Mouse (Mus musculus): ENCODE measurements around the gene Cd3e.

Gene Cd3e

GRCm38 (mm10) chr9:45018031-45018430, 8.6 kb upstream of the Cd3e start:
- in situ Hi-C loops (cut with MboI, MseI), result no loop called here

GRCm38 (mm10) chr9:45015841-45016240, 6.4 kb upstream of the Cd3e start:
- in situ Hi-C loops (cut with MboI, MseI), result no loop called here

DNA sequence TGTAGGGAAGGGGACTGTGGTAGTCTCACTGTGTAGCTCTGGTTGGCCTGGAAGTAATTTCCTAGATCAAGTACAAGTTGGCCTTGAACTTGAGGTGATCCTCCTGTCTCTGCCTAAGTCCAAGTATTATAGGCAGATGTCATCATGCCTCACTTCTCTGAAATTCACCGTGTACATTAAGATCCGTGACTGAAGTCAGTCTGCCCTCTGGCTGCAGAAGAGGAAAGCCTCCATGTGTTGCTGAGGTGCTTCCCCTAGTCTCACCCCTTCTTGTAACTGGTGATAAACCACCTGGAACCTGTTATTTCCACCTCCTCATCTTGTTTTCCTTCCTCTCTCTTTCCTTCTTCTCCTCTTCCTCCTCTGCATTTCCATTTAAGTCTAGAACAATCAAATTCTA, 5.5 kb upstream of the Cd3e start:
- in situ Hi-C loops (cut with MboI, MseI), result loop anchor here (5.0 kb wide), 1 partner anchor 42 kb away; the partner anchor contains the start of gene Mpzl3

DNA sequence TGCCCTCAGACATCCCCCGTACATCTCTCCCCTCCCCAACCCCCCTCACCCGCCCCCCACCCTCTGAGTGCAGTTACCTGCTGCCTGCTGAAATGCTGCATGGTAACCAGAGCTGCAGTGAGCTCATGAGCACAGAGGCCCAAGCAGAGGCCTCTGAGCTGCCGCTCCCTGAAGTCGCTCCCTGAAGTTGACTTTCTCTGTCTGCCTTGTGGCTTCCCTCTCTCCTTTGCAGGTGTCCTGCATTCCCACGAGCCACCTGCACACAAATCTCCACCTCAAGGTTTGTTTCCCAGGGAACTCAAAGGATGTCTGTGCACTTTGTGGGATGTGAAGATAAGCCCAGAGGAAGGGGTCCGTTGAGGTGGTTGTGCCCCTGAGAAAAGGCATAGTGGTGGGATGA, 1.9 kb upstream of the Cd3e start:
- in situ Hi-C loops (cut with MboI, MseI), result loop anchor here (5.0 kb wide), 1 partner anchor 46 kb away; the partner anchor contains the start of gene Mpzl3

DNA sequence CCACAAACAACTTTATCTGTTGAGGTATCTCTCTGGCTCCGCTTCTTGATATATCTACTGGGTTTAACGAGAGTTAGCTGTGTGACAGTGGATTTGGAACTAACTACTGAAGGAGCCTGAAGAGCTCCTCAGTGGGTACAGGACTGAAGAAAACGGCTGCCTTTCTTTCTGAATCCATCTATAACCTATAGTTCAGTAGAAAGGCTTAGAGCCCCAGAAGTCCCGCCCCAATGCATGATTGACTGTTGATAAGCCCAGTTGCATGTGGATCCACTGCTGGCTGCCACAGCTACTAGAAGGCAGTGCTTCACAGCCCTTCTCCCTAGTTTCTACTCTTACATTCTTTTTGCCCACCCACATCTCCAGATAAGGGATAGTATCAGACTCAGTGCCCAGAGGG, 1.0 kb upstream of the Cd3e start:
- in situ Hi-C loops (cut with MboI, MseI), result loop anchor here (5.0 kb wide), 1 partner anchor 47 kb away; the partner anchor contains the start of gene Mpzl3

DNA sequence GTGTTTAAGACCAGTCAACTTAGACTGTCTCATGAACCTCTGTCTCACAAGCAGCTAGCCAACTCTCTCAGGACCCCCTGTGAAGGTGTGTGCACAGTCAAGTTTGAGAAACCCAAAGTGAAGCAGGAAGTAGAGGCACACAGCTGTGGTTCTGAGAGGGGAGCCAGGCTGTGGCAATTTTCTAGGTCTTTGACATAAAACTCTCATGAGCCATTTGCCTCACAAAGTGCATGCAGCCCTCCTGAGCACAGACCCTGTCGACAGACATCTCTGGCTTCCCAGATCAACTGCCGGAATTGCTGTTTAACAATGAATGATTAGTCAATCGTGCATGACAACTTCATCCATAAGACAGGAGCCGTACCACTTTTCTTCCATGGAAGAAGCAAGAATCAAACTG, 1.1 kb downstream of the Cd3e start:
- in situ Hi-C loops (cut with MboI, MseI), result no loop called here

- in situ Hi-C loops (cut with MboI, MseI), result no loop called here
These were observed 2.0 kb downstream of the Cd3e start for GRCm38 (mm10) chr9:45007404-45007803.

DNA sequence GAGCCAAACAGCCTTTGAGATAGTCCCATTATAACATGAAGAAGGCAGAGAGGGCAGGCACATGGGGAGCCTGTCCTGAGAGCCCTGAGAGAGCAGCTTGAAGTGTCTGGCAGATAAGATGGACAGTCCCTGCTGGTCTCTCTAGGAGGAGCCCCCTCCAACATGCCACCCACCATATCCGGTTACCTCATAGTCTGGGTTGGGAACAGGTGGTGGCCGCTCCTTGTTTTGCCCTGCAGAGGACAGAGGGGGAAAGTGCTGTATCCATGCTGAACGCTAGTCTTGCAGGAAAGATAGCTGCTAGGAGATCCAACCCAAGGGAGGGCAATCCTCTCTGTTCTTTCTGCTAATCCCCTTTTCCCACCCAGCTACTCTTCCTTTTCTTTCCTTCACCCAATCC, 9.2 kb downstream of the Cd3e start:
- in situ Hi-C loops (cut with MboI, MseI), result no loop called here

GRCm38 (mm10) chr9:44999776-45000175, 9.7 kb downstream of the Cd3e start:
- in situ Hi-C loops (cut with MboI, MseI), result no loop called here

GRCm38 (mm10) chr9:44999171-44999570, 10.3 kb downstream of the Cd3e start:
- in situ Hi-C loops (cut with MboI, MseI), result no loop called here

DNA sequence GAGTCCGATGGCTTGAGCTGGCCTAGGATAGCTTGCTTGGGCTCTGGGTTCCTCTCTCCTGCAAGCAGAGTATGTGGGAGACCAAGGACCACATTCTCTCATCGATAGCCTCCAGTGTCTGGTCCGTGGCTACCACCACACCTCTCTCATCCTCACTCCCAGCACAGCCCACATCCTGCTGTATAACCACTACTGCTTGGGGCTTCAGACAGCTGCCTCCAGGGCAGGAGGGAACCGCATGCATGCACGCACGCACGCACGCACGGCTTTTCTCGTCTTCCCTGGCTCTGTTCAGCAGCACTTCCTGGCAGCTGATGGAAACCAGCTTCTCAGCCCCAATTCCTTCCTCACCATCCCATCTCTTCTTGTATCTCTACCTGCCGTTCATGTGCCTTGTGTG, 11.3 kb downstream of the Cd3e start:
- in situ Hi-C loops (cut with MboI, MseI), result no loop called here

DNA sequence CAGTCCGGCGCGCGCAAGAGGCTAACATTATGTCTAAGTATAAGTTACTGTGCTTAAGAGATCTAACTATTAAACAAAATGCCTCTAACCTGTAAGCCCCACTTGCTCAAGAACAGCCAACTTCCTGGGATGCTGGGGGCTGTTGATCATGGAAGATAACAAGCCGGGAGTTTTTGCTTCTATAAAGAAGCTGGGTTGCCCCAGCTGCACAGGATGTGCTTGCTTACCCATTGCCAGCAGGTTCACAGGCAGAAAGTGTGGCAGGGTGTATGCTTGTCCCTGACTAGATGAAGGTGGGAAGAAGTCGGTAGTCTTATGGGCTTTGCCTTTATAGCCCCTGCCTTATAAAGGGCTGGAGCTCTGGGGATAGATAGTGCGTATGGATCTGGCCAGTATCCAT, 12.8 kb downstream of the Cd3e start:
- in situ Hi-C loops (cut with MboI, MseI), result no loop called here

- in situ Hi-C loops (cut with MboI, MseI), result no loop called here
These were observed 14.5 kb downstream of the Cd3e start for GRCm38 (mm10) chr9:44994962-44995361.

GRCm38 (mm10) chr9:44993268-44993667, 16.2 kb downstream of the Cd3e start:
- in situ Hi-C loops (cut with MboI, MseI), result no loop called here

GRCm38 (mm10) chr9:44992271-44992670, 17.2 kb downstream of the Cd3e start:
- in situ Hi-C loops (cut with MboI, MseI), result no loop called here

GRCm38 (mm10) chr9:44991821-44992220, 17.6 kb downstream of the Cd3e start:
- in situ Hi-C loops (cut with MboI, MseI), result no loop called here

GRCm38 (mm10) chr9:44986976-44987375, 22.5 kb downstream of the Cd3e start:
- in situ Hi-C loops (cut with MboI, MseI), result no loop called here

- in situ Hi-C loops (cut with MboI, MseI), result no loop called here
These were observed 23.1 kb downstream of the Cd3e start for GRCm38 (mm10) chr9:44986242-44986781.

DNA sequence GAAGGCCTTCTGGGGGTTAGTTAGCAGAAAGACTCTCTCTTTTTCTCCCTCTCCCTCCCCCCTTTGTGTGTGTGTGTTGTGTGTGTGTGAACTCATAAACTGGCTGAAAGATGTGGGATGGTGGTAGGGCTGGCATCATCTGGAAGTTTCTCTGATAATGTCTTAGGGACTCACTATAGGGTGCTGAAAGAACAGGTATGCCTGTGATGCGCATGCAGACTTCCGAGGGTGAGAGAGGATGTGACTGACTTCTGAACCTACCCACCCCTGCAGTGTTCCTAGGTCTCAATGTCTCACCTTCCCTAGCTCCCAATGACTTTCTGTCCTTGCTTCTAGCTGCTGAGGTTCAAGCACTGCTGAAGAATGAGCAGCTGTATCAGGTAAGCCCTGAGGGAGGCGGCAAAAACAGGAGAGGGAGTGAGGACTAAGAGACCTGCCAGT, 23.7 kb downstream of the Cd3e start:
- in situ Hi-C loops (cut with MboI, MseI), result no loop called here

GRCm38 (mm10) chr9:44983001-44983400, 26.4 kb downstream of the Cd3e start:
- in situ Hi-C loops (cut with MboI, MseI), result no loop called here

GRCm38 (mm10) chr9:44982531-44982930, 26.9 kb downstream of the Cd3e start:
- in situ Hi-C loops (cut with MboI, MseI), result no loop called here

DNA sequence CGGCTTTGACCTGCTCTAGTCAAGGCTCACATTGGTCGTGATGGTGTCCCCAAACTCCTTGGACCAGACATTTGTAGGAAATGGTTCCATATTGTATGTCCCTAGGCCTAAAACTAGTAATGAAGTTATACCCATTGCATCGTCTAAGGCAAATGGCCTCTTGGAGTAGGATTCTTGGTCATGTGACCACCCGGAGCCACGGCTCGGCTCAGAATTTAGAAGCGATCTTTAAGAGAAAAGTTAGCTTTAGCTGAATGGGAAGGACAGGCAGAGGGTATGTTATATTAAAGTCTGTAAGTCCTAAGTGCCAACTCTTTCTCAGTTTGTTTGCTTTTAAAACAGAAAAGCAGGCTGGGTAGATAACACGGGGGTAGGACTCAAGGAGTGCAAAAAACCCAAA, 27.3 kb downstream of the Cd3e start:
- in situ Hi-C loops (cut with MboI, MseI), result no loop called here

- in situ Hi-C loops (cut with MboI, MseI), result no loop called here
These were observed 27.8 kb downstream of the Cd3e start, which contains the start of gene Cd3d for GRCm38 (mm10) chr9:44981676-44982075. TSS of gene Cd3d (plus strand) at chr9:44981786.

DNA sequence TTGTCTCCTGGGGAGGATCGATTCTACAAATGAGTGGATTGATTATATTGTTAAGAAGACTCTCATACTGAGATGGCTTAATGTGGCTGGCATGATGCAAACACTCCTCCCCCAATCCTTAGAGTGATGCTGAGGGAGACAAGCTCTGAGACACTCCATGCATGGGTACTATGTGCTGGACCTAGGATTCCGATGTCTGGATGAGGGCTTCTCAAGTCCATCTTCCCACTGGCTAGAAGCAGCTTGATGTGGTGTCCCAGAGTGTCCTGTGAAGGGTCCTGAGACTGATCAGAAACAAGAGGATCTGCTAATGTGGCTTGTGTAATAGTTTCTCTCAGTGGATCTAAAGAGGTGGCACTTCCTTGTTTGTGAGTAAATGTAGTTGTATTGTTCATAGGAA, 28.3 kb downstream of the Cd3e start:
- in situ Hi-C loops (cut with MboI, MseI), result no loop called here

Data from T-helper 2 cell (primary cell).